Mouse (Mus musculus) kidney, adult 2 months (tissue): ENCODE results near the gene Nfatc2. TPM values are rescaled to one million over a fixed set of nuclear protein-coding genes. Genes with fewer than 3 reads are reported as not detected.
A peak's percentile ranks its signal among the peaks of the same experiment; 100 is the strongest.

Source experiments
- DNase-seq: peaks from one replicate; pipeline ENCODE4 v3.0.0; 2021
- H3K27ac ChIP-seq: fragments of 200-500 bp; 2 replicates; pipeline ENCODE4 v1.5.1; 2012; ENCODE audit warnings: low read depth, low read length, control low read depth, inconsistent platforms; ENCODE audit not compliant: insufficient read depth
- H3K27me3 ChIP-seq: fragments of 200-500 bp; replicated peaks from 2 replicates; pipeline ENCODE4 v1.6.1; 2012; ENCODE audit warnings: mild to moderate bottlenecking, moderate library complexity, low read length, inconsistent platforms; ENCODE audit not compliant: control insufficient read depth, insufficient read depth
- H3K36me3 ChIP-seq: fragments of 200-500 bp; 2 replicates; pipeline ENCODE4 v1.6.1; 2012; ENCODE audit warnings: mild to moderate bottlenecking, moderate library complexity, low read length, inconsistent platforms; ENCODE audit not compliant: control insufficient read depth, insufficient read depth
- H3K4me1 ChIP-seq: fragments of 200-500 bp; 2 replicates; pipeline ENCODE4 v1.6.1; 2011; ENCODE audit warnings: low read length; ENCODE audit not compliant: control insufficient read depth, insufficient read depth
- H3K4me3 ChIP-seq: fragments of 200-500 bp; 2 replicates; pipeline ENCODE4 v1.5.1; 2011; ENCODE audit warnings: mild to moderate bottlenecking, low read depth, low read length, control low read depth; ENCODE audit not compliant: insufficient read depth
- CTCF ChIP-seq: fragments of 200-500 bp; conservative IDR thresholded peaks from 2 replicates; pipeline ENCODE4 v1.5.1; 2011; ENCODE audit warnings: low read depth, mild to moderate bottlenecking, control low read depth, low read length, moderate library complexity, mixed read lengths; ENCODE audit not compliant: insufficient read depth, insufficient read length
- POLR2A ChIP-seq: fragments of 200-500 bp; IDR thresholded peaks from one replicate; pipeline ENCODE4 v1.6.1; 2011; ENCODE audit warnings: low read depth, low read length, control low read depth
- WGBS: fragments of 180-500 bp; shearing (Covaris S2); methylation state at CpG from one replicate; pipeline ENCODE4 v1.1.7; 2018; 5-methylcytosine and 5-hydroxymethylcytosine counted together
- polyA plus RNA-seq: library from polyadenylated mRNA; depleted of rRNA; stranded (reverse); fragments of >200 nt; gene quantifications from 2 replicates; pipeline ENCODE4 v1.2.3, GENCODE M21; 2012

The Nfatc2 gene
- polyA plus RNA-seq, 1 experiment, result 3.4 TPM

- 42% methylated on average over 16 of the region's 16 CpGs for WGBS
- Histone ChIP-seq H3K27ac (no peak overlapping the region), H3K4me1 (0 out of 2 replicates have a peak, but pooled peaks cover 4% of the 10 kb centered on the region), H3K36me3 (no peaks in the 10 kb centered on the region), H3K4me3 (no peak overlapping the region), H3K27me3 (peaks cover 5% of the 10 kb centered on the region; the same call in 1 of the 2 replicates)
- DNase-seq, result no peak
- no peak for TF ChIP-seq POLR2A
- TF ChIP-seq CTCF, result no peak
These were observed 3.2 kb upstream of the Nfatc2 start for GRCm38 (mm10) chr2:168604655-168605070.

GRCm38 (mm10) chr2:168602387-168602741, 907 bp upstream of the Nfatc2 start:
- H3K4me1 ChIP-seq, result 0 out of 2 replicates have a peak, but pooled peaks cover 4% of the 10 kb centered on the region
- no peak for TF ChIP-seq CTCF
- no peak for TF ChIP-seq POLR2A
- WGBS, result 30% methylated on average over 12 of the region's 12 CpGs

GRCm38 (mm10) chr2:168600750-168601490, 537 bp downstream of the Nfatc2 start:
- TF ChIP-seq POLR2A, result no peak
- no peak for TF ChIP-seq CTCF
- 0 out of 2 replicates have a peak, but pooled peaks cover 4% of the 10 kb centered on the region for H3K4me1 ChIP-seq
- WGBS, result 4% methylated on average over 32 of the region's 32 CpGs
- no peaks in the 10 kb centered on the region for H3K36me3 ChIP-seq
- H3K4me3 ChIP-seq, result peak overlapping the region; percentile 2; the same call in 1 of the 2 replicates
- H3K27me3 ChIP-seq, result peaks cover 5% of the 10 kb centered on the region; the same call in 1 of the 2 replicates
- H3K27ac ChIP-seq, result no peak overlapping the region
- DNase-seq, result no peak

More at GRCm38 (mm10) chr2:168602387-168602741, 907 bp upstream of the Nfatc2 start:
- Histone ChIP-seq H3K27me3 (peaks cover 5% of the 10 kb centered on the region; the same call in 1 of the 2 replicates), H3K36me3 (no peaks in the 10 kb centered on the region), H3K27ac (no peak overlapping the region), H3K4me3 (no peak overlapping the region)
- DNase-seq, result no peak

GRCm38 (mm10) chr2:168595693-168596092, 5.8 kb downstream of the Nfatc2 start:
- H3K4me3 ChIP-seq, result no peak overlapping the region
- H3K36me3 ChIP-seq, result no peaks in the 10 kb centered on the region
- TF ChIP-seq CTCF, result no peak
- no peak for TF ChIP-seq POLR2A
- 0 out of 2 replicates have a peak, but pooled peaks cover under 1% of the 10 kb centered on the region for H3K4me1 ChIP-seq
- no peak overlapping the region for H3K27ac ChIP-seq
- 85% methylated on average over 7 of the region's 7 CpGs for WGBS
- no peak for DNase-seq
- no peaks in the 10 kb centered on the region; the same call in 1 of the 2 replicates for H3K27me3 ChIP-seq

GRCm38 (mm10) chr2:168593676-168594075, 7.8 kb downstream of the Nfatc2 start:
- Histone ChIP-seq H3K4me3 (no peak overlapping the region), H3K4me1 (peaks cover 5% of the 10 kb centered on the region; the same call in 1 of the 2 replicates), H3K27me3 (no peaks in the 10 kb centered on the region), H3K36me3 (no peaks in the 10 kb centered on the region), H3K27ac (no peak overlapping the region)
- DNase-seq, result peak; percentile 61
- no peak for TF ChIP-seq CTCF
- no peak for TF ChIP-seq POLR2A
- WGBS, result 66% methylated on average over 6 of the region's 6 CpGs

GRCm38 (mm10) chr2:168593004-168593403, 8.5 kb downstream of the Nfatc2 start:
- Histone ChIP-seq H3K27ac (no peak overlapping the region), H3K27me3 (no peaks in the 10 kb centered on the region), H3K4me1 (peaks cover 5% of the 10 kb centered on the region; the same call in 1 of the 2 replicates), H3K36me3 (no peaks in the 10 kb centered on the region), H3K4me3 (no peak overlapping the region)
- DNase-seq, result peak; percentile 24
- 66% methylated on average over 5 of the region's 5 CpGs for WGBS
- TF ChIP-seq POLR2A (no peak), CTCF (no peak)

GRCm38 (mm10) chr2:168591076-168591475, 10.4 kb downstream of the Nfatc2 start:
- Histone ChIP-seq H3K4me1 (peaks cover 5% of the 10 kb centered on the region; the same call in 1 of the 2 replicates), H3K36me3 (no peaks in the 10 kb centered on the region), H3K27ac (no peak overlapping the region), H3K4me3 (no peak overlapping the region), H3K27me3 (no peaks in the 10 kb centered on the region)
- TF ChIP-seq POLR2A, result no peak
- TF ChIP-seq CTCF, result no peak
- WGBS, result 87% methylated on average over 2 of the region's 2 CpGs
- DNase-seq, result no peak
